Mouse (Mus musculus) small intestine, adult 2 months (tissue): ENCODE data around the gene Gm10663. TPM values are rescaled to one million over a fixed set of nuclear protein-coding genes. Genes with fewer than 3 reads are reported as not detected.

Experiments used
- H3K27ac ChIP-seq: fragments of 200-500 bp; 2 replicates; pipeline ENCODE4 v1.5.1; 2012; ENCODE audit warnings: low read depth, low read length, control low read depth, inconsistent platforms; ENCODE audit not compliant: insufficient read depth
- H3K27me3 ChIP-seq: fragments of 200-500 bp; 2 replicates; pipeline ENCODE4 v1.6.1; 2012; ENCODE audit warnings: mild to moderate bottlenecking, moderate library complexity, low read length, inconsistent platforms; ENCODE audit not compliant: control insufficient read depth, insufficient read depth
- H3K36me3 ChIP-seq: fragments of 200-500 bp; 2 replicates; pipeline ENCODE4 v1.6.1; 2012; ENCODE audit warnings: mild to moderate bottlenecking, low read length, control low read depth, inconsistent platforms; ENCODE audit not compliant: control insufficient read depth, insufficient read depth
- H3K4me1 ChIP-seq: fragments of 200-500 bp; 2 replicates; pipeline ENCODE4 v1.6.1; 2012; ENCODE audit warnings: low read length, inconsistent platforms, mixed read lengths; ENCODE audit not compliant: control insufficient read depth, insufficient read depth, insufficient read length
- H3K4me3 ChIP-seq: fragments of 200-500 bp; 2 replicates; pipeline ENCODE4 v1.5.1; 2012; ENCODE audit warnings: low read depth, mild to moderate bottlenecking, control low read depth, inconsistent platforms, low read length, moderate library complexity
- CTCF ChIP-seq: fragments of 200-500 bp; IDR thresholded peaks from 2 replicates; pipeline ENCODE4 v1.5.1; 2012; ENCODE audit warnings: low read depth, mild to moderate bottlenecking, control low read depth, inconsistent platforms, low read length, moderate library complexity, mixed read lengths; ENCODE audit not compliant: insufficient replicate concordance, insufficient read length; ENCODE audit errors: extremely low read depth
- POLR2A ChIP-seq: fragments of 200-500 bp; IDR thresholded peaks from 2 replicates; pipeline ENCODE4 v1.6.1; 2012; ENCODE audit warnings: low read depth, mild to moderate bottlenecking, control low read depth, inconsistent platforms, low read length, moderate library complexity
- WGBS: fragments of 180-500 bp; shearing (Covaris S2); methylation state at CpG from one replicate; pipeline ENCODE4 v1.1.7; 2018; 5-methylcytosine and 5-hydroxymethylcytosine counted together
- polyA plus RNA-seq: library from polyadenylated mRNA; depleted of rRNA; stranded (reverse); fragments of >200 nt; gene quantifications from 2 replicates; pipeline ENCODE4 v1.2.3, GENCODE M21; 2012

Gm10663 gene
- polyA plus RNA-seq, 1 experiment, result not detected

GRCm38 (mm10) chr8:65085680-65086079 lies 10.8 kb downstream of the Gm10663 start:
- H3K4me1 ChIP-seq, result no peaks in the 10 kb centered on the region
- H3K27me3 ChIP-seq, result no peaks in the 10 kb centered on the region
- TF ChIP-seq POLR2A, result no peak
- TF ChIP-seq CTCF, result no peak
- H3K27ac ChIP-seq, result no peak overlapping the region
- H3K36me3 ChIP-seq, result peaks cover 14% of the 10 kb centered on the region
- WGBS, result 89% methylated on average over 2 of the region's 2 CpGs
- H3K4me3 ChIP-seq, result no peak overlapping the region

GRCm38 (mm10) chr8:65087711-65088110 lies 12.9 kb downstream of the Gm10663 start:
- H3K4me1 ChIP-seq, result no peaks in the 10 kb centered on the region
- no peak overlapping the region for H3K27ac ChIP-seq
- no peaks in the 10 kb centered on the region for H3K27me3 ChIP-seq
- peaks cover 14% of the 10 kb centered on the region for H3K36me3 ChIP-seq
- 79% methylated on average over 8 of the region's 8 CpGs for WGBS
- TF ChIP-seq CTCF (no peak), POLR2A (no peak)
- no peak overlapping the region for H3K4me3 ChIP-seq

- WGBS, result 94% methylated on average over 12 of the region's 12 CpGs
Measured at GRCm38 (mm10) chr8:65088120-65088519, 13.3 kb downstream of the Gm10663 start.

GRCm38 (mm10) chr8:65089781-65090180 lies 14.9 kb downstream of the Gm10663 start:
- Histone ChIP-seq H3K4me1 (no peaks in the 10 kb centered on the region), H3K27me3 (no peaks in the 10 kb centered on the region), H3K27ac (no peak overlapping the region), H3K4me3 (no peak overlapping the region), H3K36me3 (peaks cover 12% of the 10 kb centered on the region)
- 81% methylated on average over 7 of the region's 7 CpGs for WGBS
- no peak for TF ChIP-seq CTCF
- TF ChIP-seq POLR2A, result no peak

More at GRCm38 (mm10) chr8:65088120-65088519, 13.3 kb downstream of the Gm10663 start:
- H3K27me3 ChIP-seq, result no peaks in the 10 kb centered on the region
- peaks cover 14% of the 10 kb centered on the region for H3K36me3 ChIP-seq
- no peak overlapping the region for H3K4me3 ChIP-seq
- no peak for TF ChIP-seq CTCF
- no peak for TF ChIP-seq POLR2A
- H3K4me1 ChIP-seq, result no peaks in the 10 kb centered on the region
- no peak overlapping the region for H3K27ac ChIP-seq

GRCm38 (mm10) chr8:65097760-65098415 lies 23.1 kb downstream of the Gm10663 start:
- Histone ChIP-seq H3K4me3 (no peak overlapping the region), H3K27ac (no peak overlapping the region), H3K4me1 (no peaks in the 10 kb centered on the region), H3K27me3 (no peaks in the 10 kb centered on the region), H3K36me3 (peaks cover 4% of the 10 kb centered on the region)
- TF ChIP-seq CTCF (no peak), POLR2A (no peak)
- WGBS, result 20% methylated on average over 7 of the region's 7 CpGs

GRCm38 (mm10) chr8:65099735-65100134 lies 24.9 kb downstream of the Gm10663 start:
- H3K27ac ChIP-seq, result no peak overlapping the region
- peaks cover 16% of the 10 kb centered on the region for H3K36me3 ChIP-seq
- 63% methylated on average over 3 of the region's 3 CpGs for WGBS
- TF ChIP-seq POLR2A (no peak), CTCF (no peak)
- no peaks in the 10 kb centered on the region for H3K4me1 ChIP-seq
- H3K4me3 ChIP-seq, result no peak overlapping the region
- no peaks in the 10 kb centered on the region for H3K27me3 ChIP-seq

GRCm38 (mm10) chr8:65103632-65104031 lies 28.8 kb downstream of the Gm10663 start:
- H3K36me3 ChIP-seq, result peaks cover 23% of the 10 kb centered on the region
- H3K27me3 ChIP-seq, result no peaks in the 10 kb centered on the region
- no peak overlapping the region for H3K4me3 ChIP-seq
- H3K4me1 ChIP-seq, result no peaks in the 10 kb centered on the region
- WGBS, result 93% methylated on average over 7 of the region's 7 CpGs
- no peak overlapping the region for H3K27ac ChIP-seq
- TF ChIP-seq CTCF, result no peak
- no peak for TF ChIP-seq POLR2A

GRCm38 (mm10) chr8:65104041-65104440 lies 29.2 kb downstream of the Gm10663 start:
- Histone ChIP-seq H3K4me3 (no peak overlapping the region), H3K27me3 (no peaks in the 10 kb centered on the region), H3K4me1 (no peaks in the 10 kb centered on the region), H3K36me3 (peaks cover 23% of the 10 kb centered on the region), H3K27ac (no peak overlapping the region)
- TF ChIP-seq POLR2A, result no peak
- TF ChIP-seq CTCF, result no peak
- 55% methylated on average over 4 of the region's 4 CpGs for WGBS
